8 mouse cellular contexts compared by ENCODE assay signal in the genomic region with DNA sequence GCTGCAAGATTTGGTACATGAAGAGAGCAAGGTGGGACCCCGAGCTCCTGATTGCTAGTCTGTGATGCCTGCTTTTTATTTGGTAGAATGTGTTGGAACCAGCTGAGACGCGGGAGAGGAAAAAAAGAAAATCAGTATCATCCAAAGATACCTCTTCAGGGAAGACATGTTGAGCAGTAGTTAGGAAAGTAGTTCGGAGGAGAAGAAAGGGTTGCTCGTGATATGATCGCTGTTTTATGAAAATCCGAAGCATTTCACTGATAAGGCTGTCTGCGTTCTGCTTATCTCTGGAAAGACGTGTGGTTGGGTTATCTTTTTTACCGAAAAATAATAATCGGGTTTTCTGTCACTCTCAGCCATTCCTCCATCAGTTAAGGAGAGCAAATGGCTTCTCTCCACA. TPM values are rescaled to one million over a fixed set of nuclear protein-coding genes. Genes with fewer than 3 reads are reported as not detected.
A peak's percentile ranks its signal among the peaks of the same experiment; 100 is the strongest.
DNase-seq lines count a peak whose midpoint lies in the region; ATAC-seq and TF ChIP-seq lines count a peak whose summit lies in the region.

No protein-coding gene starts in this region.

- no peak for TF ChIP-seq CTCF in cerebellum, adult 2 months (IDR thresholded peaks at IDR 0.05; ENCODE audit: borderline replicate concordance, insufficient read depth, low read depth, low read length)
- no peak for TF ChIP-seq CTCF in kidney, adult 2 months (conservative IDR thresholded peaks at IDR 0.05; ENCODE audit: insufficient read depth, insufficient read length, low read depth, low read length)

- H3K27me3 ChIP-seq in heart, embryonic 14.5 days (ENCODE audit: control insufficient read depth, insufficient read depth, low read length), result no peaks in the 10 kb centered on the region
- peaks cover 3% of the 10 kb centered on the region; the same call in 1 of the 2 replicates for H3K27me3 ChIP-seq in hindbrain, embryonic 12.5 days
- peaks cover 32% of the 10 kb centered on the region for H3K27me3 ChIP-seq in liver, embryonic 15.5 days
- H3K27me3 ChIP-seq in cerebellum, adult 2 months (ENCODE audit: control insufficient read depth, insufficient read depth, low read length), result peaks cover 1% of the 10 kb centered on the region; the same call in 1 of the 2 replicates
- no peaks in the 10 kb centered on the region for H3K27me3 ChIP-seq in kidney, adult 2 months (replicated peaks; ENCODE audit: control insufficient read depth, insufficient read depth, low read length)

- H3K9me3 ChIP-seq in heart, embryonic 14.5 days (ENCODE audit: control insufficient read depth, low read length), result no peaks in the 10 kb centered on the region
- H3K9me3 ChIP-seq in hindbrain, embryonic 12.5 days (replicated peaks), result no peaks in the 10 kb centered on the region
- H3K9me3 ChIP-seq in liver, embryonic 15.5 days (replicated peaks), result no peaks in the 10 kb centered on the region

- no peak for DNase-seq in heart, postnatal 25 days (ENCODE audit: low spot score)
- peak; percentile 70 for DNase-seq in 416B (ENCODE audit: low read depth)
- no peak for DNase-seq in cerebellum, adult 2 months
- DNase-seq in kidney, adult 2 months, result no peak

- H3K4me1 ChIP-seq in heart, embryonic 14.5 days (ENCODE audit: control insufficient read depth in 2 of 2, insufficient read depth in 2 of 2, low read length in 2 of 2), result peaks cover 7 to 11% of the 10 kb centered on the region in 2 experiments
- peaks cover 10% of the 10 kb centered on the region; the same call in 1 of the 2 replicates for H3K4me1 ChIP-seq in hindbrain, embryonic 12.5 days
- H3K4me1 ChIP-seq in liver, embryonic 15.5 days (replicated peaks), result peaks cover 3% of the 10 kb centered on the region; the same call in 1 of the 2 replicates
- H3K4me1 ChIP-seq in cerebellum, adult 2 months (ENCODE audit: control insufficient read depth, insufficient read depth, low read length), result no peaks in the 10 kb centered on the region
- H3K4me1 ChIP-seq in kidney, adult 2 months (ENCODE audit: control insufficient read depth, insufficient read depth, low read length), result 0 out of 2 replicates have a peak, but pooled peaks cover 5% of the 10 kb centered on the region

- peak overlapping the region in 1 of 2 experiments; percentile 88; a peak in 2 of 4 replicates for H3K4me3 ChIP-seq in heart, embryonic 14.5 days (ENCODE audit: control insufficient read depth in 1 of 2, insufficient read depth in 1 of 2, low read depth in 1 of 2, low read length in 2 of 2)
- no peak overlapping the region for H3K4me3 ChIP-seq in hindbrain, embryonic 12.5 days
- H3K4me3 ChIP-seq in liver, embryonic 15.5 days (replicated peaks), result no peak overlapping the region
- no peak overlapping the region for H3K4me3 ChIP-seq in cerebellum, adult 2 months (replicated peaks; ENCODE audit: insufficient read depth, low read depth, low read length)
- H3K4me3 ChIP-seq in kidney, adult 2 months (ENCODE audit: insufficient read depth, low read depth, low read length), result no peak overlapping the region

- H3K4me2 ChIP-seq in heart, embryonic 14.5 days (ENCODE audit: low read length), result peak overlapping the region; percentile 86
- H3K4me2 ChIP-seq in hindbrain, embryonic 12.5 days (replicated peaks), result peak overlapping the region; percentile 100; the same call in 1 of the 2 replicates
- peak overlapping the region; percentile 59 for H3K4me2 ChIP-seq in liver, embryonic 15.5 days

- no peak overlapping the region for H3K27ac ChIP-seq in heart, embryonic 14.5 days (replicated peaks in 1 of 2; ENCODE audit: control insufficient read depth in 1 of 2, insufficient read depth in 1 of 2, low read depth in 2 of 2, low read length in 2 of 2)
- H3K27ac ChIP-seq in hindbrain, embryonic 12.5 days, result no peak overlapping the region
- H3K27ac ChIP-seq in liver, embryonic 15.5 days (replicated peaks), result no peak overlapping the region
- no peak overlapping the region for H3K27ac ChIP-seq in cerebellum, adult 2 months (ENCODE audit: insufficient read depth, low read length)
- H3K27ac ChIP-seq in kidney, adult 2 months (ENCODE audit: insufficient read depth, low read depth, low read length), result no peak overlapping the region

- intact Hi-C loops in heart, postnatal 25 days (cut with DNase I), result loop anchor here (2.0 kb wide), 1 partner anchor 23 kb away; no protein-coding TSS in a partner anchor

- H3K9ac ChIP-seq in heart, embryonic 14.5 days (ENCODE audit: low read length), result no peak overlapping the region
- H3K9ac ChIP-seq in hindbrain, embryonic 12.5 days, result no peak overlapping the region
- H3K9ac ChIP-seq in liver, embryonic 15.5 days, result no peak overlapping the region

- no peaks in the 10 kb centered on the region for H3K36me3 ChIP-seq in heart, embryonic 14.5 days (ENCODE audit: control insufficient read depth, insufficient read depth, low read length)
- H3K36me3 ChIP-seq in hindbrain, embryonic 12.5 days, result no peaks in the 10 kb centered on the region
- no peaks in the 10 kb centered on the region for H3K36me3 ChIP-seq in liver, embryonic 15.5 days (replicated peaks)
- no peaks in the 10 kb centered on the region for H3K36me3 ChIP-seq in kidney, adult 2 months (ENCODE audit: control insufficient read depth, insufficient read depth, low read length)

- no peak for ATAC-seq in heart, embryonic 14.5 days (ENCODE audit: insufficient number of reproducible peaks, insufficient read depth, low FRiP score, low read depth)
- ATAC-seq in hindbrain, embryonic 12.5 days (ENCODE audit: low FRiP score), result no peak
- ATAC-seq in liver, embryonic 15.5 days (ENCODE audit: insufficient read depth), result no peak
- no peak for ATAC-seq in megakaryocyte-erythroid progenitor cell, adult 5-6 weeks (replicated peaks; ENCODE audit: low FRiP score, low TSS enrichment, poor library complexity, severe bottlenecking)

- TF ChIP-seq POLR2A in cerebellum, adult 2 months (IDR thresholded peaks at IDR 0.05; ENCODE audit: borderline replicate concordance, insufficient read depth, low read length), result no peak
- TF ChIP-seq POLR2A in kidney, adult 2 months (IDR thresholded peaks at IDR 0.05; ENCODE audit: low read depth, low read length), result no peak

- 42% methylated on average over 11 of the region's 11 CpGs for WGBS in heart, embryonic 14.5 days
- WGBS in hindbrain, embryonic 12.5 days, result 74% methylated on average over 11 of the region's 11 CpGs
- 44% methylated on average over 11 of the region's 11 CpGs for WGBS in liver, embryonic 15.5 days (ENCODE audit: insufficient replicate concordance)
- 89% methylated on average over 11 of the region's 11 CpGs for WGBS in cerebellum, adult 2 months
- WGBS in kidney, adult 2 months, result 84% methylated on average over 11 of the region's 11 CpGs

RNA-seq across cellular contexts. Expression of a gene that starts 1.1 kb away (rescaled TPM):
- polyA plus RNA-seq in heart, embryonic 14.5 days (2014; fragmentation: Nextera tagmentation; extraction: Ambion mirVana), result 15.5 and 17.9 TPM in 2 replicates
- 10 to 100 TPM in 1 of 2 experiments, 1 to 10 TPM in 1; 9.3 to 16.5 TPM for total RNA-seq in heart, postnatal 25 days (2021)
- polyA plus RNA-seq in hindbrain, embryonic 12.5 days (2016; fragmentation: Nextera tagmentation; extraction: Ambion mirVana), result 11.5 and 14.0 TPM in 2 replicates
- polyA plus RNA-seq in liver, embryonic 15.5 days (2015; fragmentation: Nextera tagmentation; extraction: Ambion mirVana), result 4.1 and 4.8 TPM in 2 replicates
- 17.4 and 26.5 TPM in 2 replicates for polyA plus RNA-seq in cerebellum, adult 2 months (2012; rRNA removed)
- total RNA-seq in megakaryocyte-erythroid progenitor cell, adult 5-6 weeks (2014; fragmentation: Nextera tagmentation), result not detected in 2 replicates
- 0.27 TPM in 1 of 2 replicates, not detected in the other for total RNA-seq in megakaryocyte-erythroid progenitor cell, adult 5-6 weeks (2017)
- polyA plus RNA-seq in kidney, adult 2 months (2012; rRNA removed), result 13.8 and 19.3 TPM in 2 replicates
